Mouse (Mus musculus) ovary, postnatal 10 days (tissue): ENCODE results near the gene Stk11ip.

Experiments used
- DNase-seq: peaks from one replicate; pipeline ENCODE4 v3.0.0; 2022; ENCODE audit warnings: low spot score

Stk11ip gene

GRCm38 (mm10) chr1:75504256-75505045 lies 16.9 kb upstream of the Stk11ip start:
- DNase-seq: no peak

DNA sequence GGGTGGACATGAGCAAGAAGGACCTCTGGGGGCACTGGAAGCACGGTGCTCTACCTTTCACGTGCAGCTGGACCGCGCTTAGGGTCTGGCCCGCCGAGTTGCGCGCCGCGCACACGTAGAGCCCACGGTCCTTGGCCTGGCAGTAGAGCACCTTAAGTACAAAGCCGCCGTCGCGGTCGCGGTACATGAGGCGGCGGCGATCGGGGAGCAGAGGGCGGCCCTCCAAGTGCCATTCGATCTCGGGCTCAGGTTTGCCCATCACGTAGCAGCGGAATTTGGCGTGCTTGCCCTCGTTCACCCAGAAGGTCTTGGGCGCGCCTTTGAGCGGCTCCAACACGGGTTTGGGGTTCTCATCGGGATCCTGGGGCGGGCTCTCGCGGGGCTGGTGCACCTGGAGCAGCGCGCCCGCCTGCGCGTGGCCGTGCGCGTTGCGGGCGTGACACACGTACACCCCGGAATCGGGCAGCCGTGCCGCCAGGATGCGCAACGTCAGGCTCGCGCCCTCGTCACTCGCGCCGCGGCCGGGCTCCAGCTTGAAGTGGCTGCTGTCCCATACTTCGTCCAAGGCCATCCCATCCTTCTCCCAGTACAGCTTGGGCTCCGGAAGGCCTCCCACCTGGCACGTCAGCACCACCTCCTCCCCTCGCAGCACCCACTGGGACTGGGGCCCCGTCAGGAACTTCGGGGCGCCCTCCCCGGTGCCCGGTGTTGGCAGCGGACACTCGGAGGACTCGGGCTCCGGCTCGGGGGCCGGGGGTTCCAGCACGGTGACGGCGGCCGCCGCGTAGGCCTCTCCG lies 16.0 kb upstream of the Stk11ip start:
- peak; percentile 45 for DNase-seq

DNA sequence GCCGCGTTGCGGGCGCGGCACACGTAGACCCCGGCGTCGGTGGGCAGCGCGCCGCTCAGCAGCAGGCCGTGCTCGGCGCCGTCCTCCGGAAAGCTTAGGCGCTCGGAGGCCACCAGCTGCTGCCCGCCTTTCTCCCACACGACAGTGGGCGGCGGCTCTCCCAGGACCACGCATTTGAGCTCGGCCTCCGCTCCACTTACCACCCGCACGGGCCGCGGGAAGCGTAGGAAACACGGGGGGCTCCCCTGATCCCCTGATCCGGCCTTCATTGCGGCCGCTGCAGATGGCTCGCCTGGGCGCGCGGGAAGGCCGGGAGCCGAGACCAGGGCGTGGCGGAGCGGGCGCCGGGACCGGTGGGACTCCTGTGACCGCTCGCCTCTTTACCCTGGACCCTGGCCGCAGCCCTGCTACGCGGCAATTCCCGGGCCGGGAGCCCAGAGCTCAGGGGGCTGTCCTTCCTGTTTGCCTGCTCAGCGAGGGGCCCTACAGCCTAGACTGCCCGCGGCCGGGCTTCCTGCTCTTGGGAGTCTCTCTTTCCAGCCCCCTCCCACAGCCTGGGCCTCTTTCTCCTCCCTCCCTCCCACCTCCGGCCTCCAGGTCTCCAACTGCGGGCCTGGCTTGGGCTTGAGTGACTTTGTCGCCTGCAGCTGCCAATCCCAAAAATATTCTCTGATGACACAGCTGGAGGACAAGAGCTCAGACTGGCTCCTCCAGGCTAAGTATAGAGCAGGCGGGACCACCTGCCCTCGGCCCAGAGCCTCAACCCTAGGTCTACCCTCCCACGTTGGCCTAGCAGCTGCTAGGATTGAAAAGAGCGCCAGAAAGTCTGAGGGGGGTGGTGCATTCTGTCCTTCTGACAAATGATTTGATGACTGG lies 15.1 kb upstream of the Stk11ip start, which contains the start of gene Obsl1:
TSS of gene Obsl1 (minus strand) at position 497 of the 876 bp plus-strand sequence.
- DNase-seq: peak; percentile 80

- DNase-seq: no peak
These were observed 14.3 kb upstream of the Stk11ip start, which contains the start of gene Inha for GRCm38 (mm10) chr1:75507006-75507405. Gene Inha, plus strand, starts transcription at chr1:75507077.

- no peak for DNase-seq
These were observed 11.7 kb upstream of the Stk11ip start for GRCm38 (mm10) chr1:75509586-75509985.

GRCm38 (mm10) chr1:75510154-75510553 lies 11.2 kb upstream of the Stk11ip start:
- DNase-seq: no peak

DNA sequence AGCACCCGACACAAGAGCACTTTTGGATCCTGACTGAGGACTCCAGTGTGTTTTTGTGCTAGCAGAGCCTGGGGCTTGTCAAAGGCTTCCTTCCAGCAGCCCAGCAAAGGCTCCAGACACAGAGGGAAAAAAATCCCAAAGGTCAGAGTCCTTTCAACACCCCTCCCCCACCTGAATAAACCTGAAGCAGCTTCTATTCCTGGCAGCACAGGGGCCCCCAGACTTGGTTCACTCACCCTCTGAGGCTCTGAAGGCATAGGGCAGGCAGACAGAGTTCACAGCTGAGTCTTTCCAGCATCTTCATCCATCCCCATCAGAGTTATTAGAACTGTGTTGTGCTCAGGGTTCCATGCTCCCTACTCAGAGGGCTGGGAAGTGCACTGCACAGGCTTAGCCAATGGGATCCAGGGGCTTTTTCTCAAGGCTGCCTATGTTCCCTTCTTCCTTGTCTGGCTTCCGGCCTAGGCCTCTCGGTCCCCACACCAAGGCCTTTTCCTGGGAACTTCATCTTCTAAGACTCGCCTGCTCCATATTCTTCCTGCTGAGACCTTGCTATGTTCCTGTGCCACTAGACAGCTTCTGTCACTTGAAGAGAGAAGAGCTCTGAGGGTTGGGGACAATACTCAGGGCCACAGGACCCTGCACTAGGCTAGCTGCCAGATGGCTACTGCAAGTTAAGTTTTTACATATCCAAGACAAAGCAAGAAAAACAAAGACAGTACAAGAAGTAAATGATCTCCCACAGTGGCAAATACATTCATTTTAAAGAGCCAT lies 9.7 kb upstream of the Stk11ip start:
- no peak for DNase-seq

GRCm38 (mm10) chr1:75512550-75512949 lies 8.8 kb upstream of the Stk11ip start:
- DNase-seq: no peak

GRCm38 (mm10) chr1:75516703-75517380 lies 4.5 kb upstream of the Stk11ip start:
- DNase-seq: no peak

- no peak for DNase-seq
These were observed 3.3 kb upstream of the Stk11ip start for GRCm38 (mm10) chr1:75517984-75518383.

GRCm38 (mm10) chr1:75518427-75518826 lies 2.9 kb upstream of the Stk11ip start:
- DNase-seq: no peak

GRCm38 (mm10) chr1:75519576-75519975 lies 1.8 kb upstream of the Stk11ip start:
- no peak for DNase-seq

DNA sequence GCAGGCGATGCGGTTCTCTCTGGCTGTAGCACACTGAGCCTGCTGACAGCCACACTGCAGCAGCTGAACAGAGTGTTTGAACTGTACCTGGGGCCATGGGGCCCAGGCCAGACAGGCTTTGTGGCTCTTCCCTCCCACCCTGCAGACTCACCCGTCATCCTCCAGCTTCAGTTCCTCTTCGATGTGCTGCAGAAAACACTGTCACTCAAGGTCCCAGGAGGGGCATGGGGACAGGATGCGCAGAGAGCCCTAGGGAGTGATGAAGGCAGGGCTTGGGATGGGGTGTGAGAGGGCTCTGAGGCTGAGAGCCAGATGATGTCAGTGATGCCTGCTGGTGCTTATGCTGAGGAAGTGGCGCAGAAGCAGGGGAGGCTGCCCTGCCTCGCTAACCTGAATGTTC lies 3.4 kb downstream of the Stk11ip start:
- DNase-seq: no peak

GRCm38 (mm10) chr1:75530546-75530945 lies 9.2 kb downstream of the Stk11ip start:
- no peak for DNase-seq

GRCm38 (mm10) chr1:75532280-75533172 lies 11.2 kb downstream of the Stk11ip start:
- no peak for DNase-seq

- no peak for DNase-seq
These were observed 12.3 kb downstream of the Stk11ip start for GRCm38 (mm10) chr1:75533325-75534252.

- DNase-seq: no peak
These were observed 16.3 kb downstream of the Stk11ip start for GRCm38 (mm10) chr1:75537587-75537986.

GRCm38 (mm10) chr1:75538597-75539190 lies 17.4 kb downstream of the Stk11ip start:
- no peak for DNase-seq
